Mouse (Mus musculus) embryo, embryonic 11 days (tissue): Measurements from ENCODE around the gene Rnasel.
A peak's percentile ranks its signal among the peaks of the same experiment; 100 is the strongest.

Source experiments
- DNase-seq: peaks from one replicate; pipeline ENCODE4 v3.0.0-alpha.2; 2015

The Rnasel gene

DNA sequence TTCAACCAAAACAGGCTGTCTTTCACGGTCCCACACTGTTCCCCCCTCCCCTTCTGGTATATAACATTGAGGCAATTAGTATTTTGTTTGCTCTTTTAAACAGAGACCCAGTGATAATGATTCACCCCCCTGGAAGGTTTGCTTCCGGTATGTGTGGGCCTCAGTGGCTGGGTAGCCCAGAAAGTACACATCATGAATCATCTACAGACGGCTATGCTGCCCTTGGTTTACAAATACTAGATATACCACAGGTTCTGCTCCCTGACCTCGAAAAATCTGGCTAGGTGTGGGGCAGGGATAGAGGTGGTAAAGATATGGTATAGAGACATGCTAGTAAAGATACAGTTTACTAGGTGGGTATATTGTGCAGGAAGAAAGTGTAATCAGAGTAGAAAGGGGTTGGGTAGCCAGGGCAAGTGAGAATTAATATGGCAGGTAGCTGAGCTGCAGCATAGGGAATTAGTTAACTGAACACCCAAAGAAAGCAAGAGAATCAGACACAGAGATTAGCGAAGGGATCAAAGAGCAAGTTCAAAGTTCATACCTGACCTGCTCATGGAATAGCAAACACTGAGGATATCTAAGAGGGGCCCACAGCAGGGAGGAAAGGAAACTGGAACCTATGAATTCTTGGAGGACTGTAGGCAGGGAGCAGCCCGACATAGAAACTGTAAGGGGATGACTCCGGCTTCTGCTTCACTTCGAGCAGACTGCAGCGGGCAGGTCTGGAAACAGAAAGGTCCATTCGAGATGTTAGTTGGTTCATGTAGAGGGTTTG lies 21.0 kb downstream of the Rnasel start:
- DNase-seq: no peak

GRCm38 (mm10) chr1:153770776-153771167 lies 21.5 kb downstream of the Rnasel start:
- DNase-seq: no peak

DNA sequence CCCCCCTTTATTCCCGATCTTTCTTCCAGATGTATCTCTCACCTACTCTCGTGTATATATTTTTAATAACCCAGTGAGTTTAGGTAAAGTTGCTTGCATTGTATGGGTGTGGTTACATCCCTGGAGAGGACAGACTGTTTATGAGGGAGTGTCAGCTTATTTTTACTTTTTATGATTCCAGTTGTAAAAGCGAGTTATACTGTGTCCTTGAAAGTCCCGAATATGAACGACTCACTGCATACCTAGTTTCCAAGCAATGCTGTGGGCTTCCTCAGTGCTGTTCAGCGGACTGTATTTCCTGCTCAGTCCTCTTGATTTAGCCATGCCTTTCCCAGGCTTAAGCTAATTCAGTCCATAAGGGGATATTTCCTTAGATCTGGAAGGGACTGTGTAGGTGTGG lies 25.9 kb downstream of the Rnasel start:
- no peak for DNase-seq

- DNase-seq: no peak
Measured at GRCm38 (mm10) chr1:153776257-153776656, 27.0 kb downstream of the Rnasel start.

DNA sequence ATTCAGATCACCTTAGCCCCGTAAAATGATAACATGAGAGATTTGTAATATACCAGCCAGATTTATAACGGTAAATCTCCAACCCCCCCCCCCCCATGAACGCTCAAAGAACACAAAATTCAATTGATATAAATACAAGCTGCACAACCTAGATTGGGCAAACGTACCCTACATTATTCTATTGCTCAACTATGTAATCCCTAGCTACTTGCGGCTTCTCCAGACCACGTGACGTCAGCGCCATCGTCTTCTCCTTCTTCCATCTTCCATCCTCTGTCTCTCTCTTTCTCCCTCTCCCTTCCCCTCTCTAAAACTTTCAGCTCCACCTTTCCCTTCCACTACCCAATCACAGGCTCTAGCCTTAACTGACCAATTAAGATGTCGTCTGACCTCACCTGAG lies 29.0 kb downstream of the Rnasel start:
- no peak for DNase-seq

DNA sequence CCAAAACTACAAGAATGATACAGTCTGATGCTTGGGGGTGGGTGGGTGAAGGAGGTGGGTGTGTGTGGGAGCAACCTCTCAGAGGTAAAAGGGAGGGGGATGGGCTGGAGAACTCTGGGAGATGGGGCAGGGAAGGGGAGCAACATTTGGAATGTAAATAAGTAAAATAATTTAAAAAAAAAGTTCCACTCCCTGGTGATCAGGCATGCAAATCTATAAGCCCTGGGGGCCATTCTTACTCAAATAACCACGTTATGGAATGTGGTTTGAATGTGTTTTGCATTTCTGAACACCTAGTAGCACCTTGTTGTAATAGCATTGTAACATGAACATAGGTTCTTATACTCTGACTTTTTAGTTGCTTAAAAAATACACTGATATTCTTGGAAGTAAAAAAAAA lies 34.1 kb downstream of the Rnasel start:
- DNase-seq: no peak

GRCm38 (mm10) chr1:153785608-153786007 lies 36.4 kb downstream of the Rnasel start:
- no peak for DNase-seq

DNA sequence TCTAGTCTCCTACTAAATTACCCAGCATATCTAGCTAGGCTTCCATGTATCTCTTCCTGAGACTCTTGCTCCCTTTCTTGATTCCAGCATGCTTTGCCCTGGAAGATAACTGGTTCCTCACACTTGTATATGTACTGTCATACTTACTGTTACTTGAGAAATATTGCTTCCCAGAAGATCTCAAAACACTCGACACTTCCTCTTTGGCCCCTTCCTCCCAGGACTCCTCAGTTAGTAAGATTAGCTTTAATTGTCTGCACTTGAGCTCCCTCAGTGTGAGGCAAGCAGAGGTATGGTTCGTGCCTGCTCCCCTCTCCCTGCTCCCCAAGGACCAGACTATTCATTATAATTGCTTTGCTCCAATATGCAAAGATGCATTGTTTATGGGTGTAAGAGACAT lies 41.5 kb downstream of the Rnasel start:
- no peak for DNase-seq

- no peak for DNase-seq
Measured at GRCm38 (mm10) chr1:153794241-153794640, 45.0 kb downstream of the Rnasel start.

DNA sequence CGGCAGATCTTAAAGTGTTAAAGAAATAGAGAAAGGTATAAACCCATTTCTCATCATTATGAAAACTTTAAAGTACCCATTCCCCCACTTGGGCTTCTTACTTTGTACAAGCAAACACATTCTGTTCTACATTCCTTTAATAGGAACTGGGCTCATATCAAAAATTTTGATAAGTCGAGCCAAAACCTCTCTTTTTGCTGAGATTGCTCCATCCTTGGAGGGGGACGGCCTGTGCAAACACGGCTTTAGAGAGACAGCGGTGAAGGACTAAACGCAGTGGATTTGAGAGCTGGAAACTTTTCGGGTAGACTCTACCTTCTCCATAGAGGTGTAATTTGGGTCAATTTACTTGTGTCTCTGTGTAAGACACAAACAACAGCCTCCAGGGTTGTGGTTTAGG lies 53.5 kb downstream of the Rnasel start:
- DNase-seq: no peak

- no peak for DNase-seq
Measured at GRCm38 (mm10) chr1:153803530-153803929, 54.3 kb downstream of the Rnasel start.

GRCm38 (mm10) chr1:153807390-153807993 lies 58.3 kb downstream of the Rnasel start:
- DNase-seq: peak; percentile 71
